Mouse (Mus musculus): ENCODE data around the gene Ndufb7. TPM values are rescaled to one million over a fixed set of nuclear protein-coding genes. Genes with fewer than 3 reads are reported as not detected.
A peak's percentile ranks its signal among the peaks of the same experiment; 100 is the strongest.
"Not testable (repeated sequence)": the region's sequence is repeated elsewhere in the genome, so short reads cannot be mapped to it uniquely, and the experiment has no call there.

The Ndufb7 gene
- 130 and 134 TPM in 2 replicates for polyA plus RNA-seq (2012; ENCODE audit: insufficient read depth, insufficient read length, missing spikeins)

GRCm38 (mm10) chr8:83566469-83567395 is at the start of gene Ndufb7:
Ndufb7 (plus strand) TSS chr8:83566671.
- TF ChIP-seq CTCF (IDR thresholded peaks at IDR 0.05; ENCODE audit: low read depth, low read length) (peak; percentile 60), POLR2A (IDR thresholded peaks at IDR 0.05; ENCODE audit: borderline replicate concordance, low read depth, low read length) (no peak)
- peak within 1 kb of the TSS; percentile 62 for H3K27ac ChIP-seq (ENCODE audit: insufficient read depth, low read depth, low read length)

GRCm38 (mm10) chr8:83520432-83520831 is 46.0 kb upstream of the Ndufb7 start:
- H3K4me1 ChIP-seq (ENCODE audit: control insufficient read depth, insufficient read depth, low read length): no peaks in the 10 kb centered on the region
- no peak overlapping the region for H3K27ac ChIP-seq (ENCODE audit: insufficient read depth, low read depth, low read length)
- TF ChIP-seq CTCF (IDR thresholded peaks at IDR 0.05; ENCODE audit: low read depth, low read length): no peak
- TF ChIP-seq POLR2A (IDR thresholded peaks at IDR 0.05; ENCODE audit: borderline replicate concordance, low read depth, low read length): no peak
- no peak overlapping the region for H3K4me3 ChIP-seq (ENCODE audit: insufficient read depth, low read length)

More at GRCm38 (mm10) chr8:83566469-83567395, at the start of gene Ndufb7:
- Histone ChIP-seq H3K4me1 (ENCODE audit: control insufficient read depth, insufficient read depth, low read length) (peaks cover 7% of the 10 kb centered on the region; the same call in 1 of the 2 replicates), H3K4me3 (ENCODE audit: insufficient read depth, low read length) (peak within 1 kb of the TSS; percentile 68)

GRCm38 (mm10) chr8:83520907-83521306 is 45.6 kb upstream of the Ndufb7 start:
- H3K4me3 ChIP-seq (ENCODE audit: insufficient read depth, low read length); H3K4me1 ChIP-seq (ENCODE audit: control insufficient read depth, insufficient read depth, low read length); H3K27ac ChIP-seq (ENCODE audit: insufficient read depth, low read depth, low read length): not testable (repeated sequence)

- no peaks in the 10 kb centered on the region for H3K4me1 ChIP-seq (ENCODE audit: control insufficient read depth, insufficient read depth, low read length)
- TF ChIP-seq POLR2A (IDR thresholded peaks at IDR 0.05; ENCODE audit: borderline replicate concordance, low read depth, low read length) (no peak), CTCF (IDR thresholded peaks at IDR 0.05; ENCODE audit: low read depth, low read length) (no peak)
- no peak overlapping the region for H3K4me3 ChIP-seq (ENCODE audit: insufficient read depth, low read length)
- no peak overlapping the region for H3K27ac ChIP-seq (ENCODE audit: insufficient read depth, low read depth, low read length)
Measured at GRCm38 (mm10) chr8:83521310-83521709, 45.2 kb upstream of the Ndufb7 start.

GRCm38 (mm10) chr8:83534802-83535201 is 31.7 kb upstream of the Ndufb7 start:
- Histone ChIP-seq H3K4me3 (ENCODE audit: insufficient read depth, low read length) (no peak overlapping the region), H3K27ac (ENCODE audit: insufficient read depth, low read depth, low read length) (no peak overlapping the region), H3K4me1 (ENCODE audit: control insufficient read depth, insufficient read depth, low read length) (no peaks in the 10 kb centered on the region)
- TF ChIP-seq POLR2A (IDR thresholded peaks at IDR 0.05; ENCODE audit: borderline replicate concordance, low read depth, low read length) (no peak), CTCF (IDR thresholded peaks at IDR 0.05; ENCODE audit: low read depth, low read length) (no peak)

GRCm38 (mm10) chr8:83535736-83536135 is 30.7 kb upstream of the Ndufb7 start, which contains the start of gene Olfr370:
Olfr370 (plus strand) TSS chr8:83535780.
- no peaks in the 10 kb centered on the region for H3K4me1 ChIP-seq (ENCODE audit: control insufficient read depth, insufficient read depth, low read length)
- H3K4me3 ChIP-seq (ENCODE audit: insufficient read depth, low read length): no peak within 1 kb of the TSS
- TF ChIP-seq CTCF (IDR thresholded peaks at IDR 0.05; ENCODE audit: low read depth, low read length) (no peak), POLR2A (IDR thresholded peaks at IDR 0.05; ENCODE audit: borderline replicate concordance, low read depth, low read length) (no peak)
- no peak within 1 kb of the TSS for H3K27ac ChIP-seq (ENCODE audit: insufficient read depth, low read depth, low read length)

GRCm38 (mm10) chr8:83562669-83563068 is 3.8 kb upstream of the Ndufb7 start:
- TF ChIP-seq POLR2A (IDR thresholded peaks at IDR 0.05; ENCODE audit: borderline replicate concordance, low read depth, low read length): no peak
- no peak for TF ChIP-seq CTCF (IDR thresholded peaks at IDR 0.05; ENCODE audit: low read depth, low read length)
- no peak overlapping the region for H3K4me3 ChIP-seq (ENCODE audit: insufficient read depth, low read length)
- H3K4me1 ChIP-seq (ENCODE audit: control insufficient read depth, insufficient read depth, low read length): peaks cover 1% of the 10 kb centered on the region; the same call in 1 of the 2 replicates
- no peak overlapping the region for H3K27ac ChIP-seq (ENCODE audit: insufficient read depth, low read depth, low read length)

- Histone ChIP-seq H3K4me3 (ENCODE audit: insufficient read depth, low read length) (no peak overlapping the region), H3K27ac (ENCODE audit: insufficient read depth, low read depth, low read length) (no peak overlapping the region), H3K4me1 (ENCODE audit: control insufficient read depth, insufficient read depth, low read length) (peaks cover 7% of the 10 kb centered on the region; the same call in 1 of the 2 replicates)
- no peak for TF ChIP-seq POLR2A (IDR thresholded peaks at IDR 0.05; ENCODE audit: borderline replicate concordance, low read depth, low read length)
Measured at GRCm38 (mm10) chr8:83563246-83563645, 3.2 kb upstream of the Ndufb7 start.

- Histone ChIP-seq H3K4me3 (ENCODE audit: insufficient read depth, low read length) (no peak overlapping the region), H3K4me1 (ENCODE audit: control insufficient read depth, insufficient read depth, low read length) (peaks cover 7% of the 10 kb centered on the region; the same call in 1 of the 2 replicates)
Measured at GRCm38 (mm10) chr8:83565731-83566375, 618 bp upstream of the Ndufb7 start.

GRCm38 (mm10) chr8:83567668-83568067 is 1.2 kb downstream of the Ndufb7 start:
- Histone ChIP-seq H3K27ac (ENCODE audit: insufficient read depth, low read depth, low read length) (no peak overlapping the region), H3K4me3 (ENCODE audit: insufficient read depth, low read length) (peak overlapping the region; percentile 68), H3K4me1 (ENCODE audit: control insufficient read depth, insufficient read depth, low read length) (peaks cover 14% of the 10 kb centered on the region)
- no peak for TF ChIP-seq POLR2A (IDR thresholded peaks at IDR 0.05; ENCODE audit: borderline replicate concordance, low read depth, low read length)
- TF ChIP-seq CTCF (IDR thresholded peaks at IDR 0.05; ENCODE audit: low read depth, low read length): no peak

More at GRCm38 (mm10) chr8:83565731-83566375, 618 bp upstream of the Ndufb7 start:
- no peak overlapping the region for H3K27ac ChIP-seq (ENCODE audit: insufficient read depth, low read depth, low read length)
- no peak for TF ChIP-seq POLR2A (IDR thresholded peaks at IDR 0.05; ENCODE audit: borderline replicate concordance, low read depth, low read length)

Data from bone marrow macrophage, adult 2 months (primary cell).